Mouse (Mus musculus): Measurements from ENCODE around the gene Zfp292.

Zfp292 gene

DNA sequence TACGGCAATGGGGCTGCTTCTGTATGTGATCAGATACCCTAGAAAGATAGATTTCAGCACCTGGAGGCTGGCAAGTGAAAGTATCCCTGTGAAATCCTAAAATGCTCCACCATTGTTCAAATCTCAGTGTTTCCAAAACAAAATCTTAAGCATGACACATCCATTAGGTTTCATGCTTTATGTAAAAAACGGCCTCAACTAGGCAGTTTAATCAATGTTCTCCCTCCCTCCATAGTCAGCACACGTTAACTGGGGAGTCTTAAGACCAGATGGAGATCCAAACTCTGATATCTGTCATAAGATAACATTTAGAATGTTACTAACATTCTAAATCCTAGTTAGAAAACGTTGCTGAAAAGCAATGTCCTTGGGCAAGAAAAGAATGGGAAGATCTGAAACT lies 909 bp downstream of the Zfp292 start:
- DNase-seq: no peak

DNA sequence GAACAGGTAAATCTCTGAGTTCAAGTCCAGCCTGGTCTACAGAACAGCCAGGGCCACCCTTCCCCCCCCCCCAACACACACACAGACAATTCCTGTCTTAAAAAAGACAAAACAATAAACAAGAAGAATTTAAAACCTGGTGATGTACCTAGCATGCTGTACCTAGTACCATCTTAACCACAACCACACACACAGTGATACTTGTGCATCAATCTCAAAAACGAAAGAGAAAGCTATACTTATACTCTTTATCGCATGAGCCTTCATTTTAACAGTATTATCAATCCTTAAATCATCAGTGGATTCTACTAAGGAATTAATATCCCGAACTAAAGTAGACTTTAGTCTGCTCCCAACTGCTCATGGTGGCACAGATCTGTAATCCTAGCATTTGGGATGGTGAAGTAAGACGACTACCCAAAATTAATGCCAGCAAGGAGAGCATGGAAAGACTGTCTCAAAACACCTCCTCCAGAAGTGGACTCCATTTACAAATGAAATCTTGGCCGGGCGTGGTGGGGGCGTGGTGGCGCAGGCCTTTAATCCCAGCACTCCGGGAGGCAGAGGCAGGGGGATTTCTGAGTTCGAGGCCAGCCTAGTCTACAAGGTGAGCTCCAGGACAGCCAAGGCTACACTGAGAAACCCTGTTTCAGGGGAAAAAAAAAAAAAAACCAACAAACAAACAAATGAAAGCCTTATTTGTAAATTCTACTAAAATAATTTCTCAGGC lies 1.7 kb downstream of the Zfp292 start:
- no peak for DNase-seq

DNA sequence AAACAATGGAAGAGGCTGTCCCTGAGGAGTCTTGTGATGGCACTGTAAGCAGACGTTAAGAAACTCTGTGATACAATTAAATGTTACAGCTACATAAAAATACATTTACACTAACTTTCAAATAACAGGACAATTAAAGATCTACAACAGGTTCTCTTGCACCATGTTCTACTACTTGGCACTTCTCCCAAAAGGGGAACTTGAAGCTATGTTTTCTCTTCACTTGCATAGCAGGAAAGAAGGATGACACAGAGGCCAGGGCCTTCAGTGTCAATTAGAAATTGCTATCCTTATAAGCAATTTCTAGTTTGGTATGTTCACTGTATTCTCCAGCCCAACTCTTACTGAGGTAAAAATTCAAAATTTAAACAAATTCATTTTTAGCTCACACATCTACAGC lies 8.5 kb downstream of the Zfp292 start:
- no peak for DNase-seq

DNA sequence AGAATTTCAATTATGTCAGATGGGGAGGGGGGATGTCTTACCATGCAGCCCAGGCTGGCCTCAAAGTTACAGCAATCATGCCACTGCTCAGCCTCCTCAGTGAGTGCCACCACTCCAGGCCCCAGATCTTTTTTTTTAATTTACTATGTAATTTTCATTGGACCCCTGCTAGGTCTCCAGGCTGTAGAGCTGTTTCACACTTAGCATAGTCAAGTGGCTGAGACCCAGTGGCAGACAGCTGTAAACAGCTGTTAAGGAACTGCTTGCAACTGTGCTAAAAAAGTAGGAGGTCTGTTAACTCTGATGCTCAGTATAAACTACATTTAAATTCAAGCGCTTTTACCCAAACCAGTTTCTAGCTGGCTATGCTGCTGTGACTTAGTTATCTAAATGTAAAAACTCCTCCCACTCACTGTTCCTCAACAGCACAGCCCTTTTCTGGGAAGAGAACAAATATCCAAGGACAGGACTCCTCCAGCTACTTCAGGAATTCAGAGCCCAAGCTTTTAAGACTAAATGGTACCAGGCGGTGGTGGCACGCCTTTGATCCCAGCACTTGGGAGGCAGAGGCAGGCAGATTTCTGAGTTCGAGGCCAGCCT lies 9.8 kb downstream of the Zfp292 start:
- no peak for DNase-seq

DNA sequence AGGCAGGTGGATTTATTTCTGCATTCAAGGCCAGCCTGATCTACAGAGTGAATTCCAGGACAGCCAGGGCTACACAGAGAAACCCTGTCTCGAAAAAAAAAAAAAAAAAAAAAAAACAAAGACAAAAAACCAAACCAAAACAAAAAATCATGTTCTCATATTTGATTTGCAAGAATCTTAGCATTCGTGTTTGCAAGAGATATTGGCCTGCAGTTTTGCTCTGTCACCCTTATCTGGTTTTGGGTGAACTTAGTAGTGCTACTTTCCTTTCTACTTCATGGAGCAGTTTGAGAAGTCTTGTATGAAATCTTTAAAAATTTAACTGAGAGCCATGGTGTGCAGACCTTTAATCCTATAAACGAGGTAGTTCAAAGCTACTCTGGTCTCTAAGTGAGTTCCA lies 12.9 kb downstream of the Zfp292 start:
- no peak for DNase-seq

DNA sequence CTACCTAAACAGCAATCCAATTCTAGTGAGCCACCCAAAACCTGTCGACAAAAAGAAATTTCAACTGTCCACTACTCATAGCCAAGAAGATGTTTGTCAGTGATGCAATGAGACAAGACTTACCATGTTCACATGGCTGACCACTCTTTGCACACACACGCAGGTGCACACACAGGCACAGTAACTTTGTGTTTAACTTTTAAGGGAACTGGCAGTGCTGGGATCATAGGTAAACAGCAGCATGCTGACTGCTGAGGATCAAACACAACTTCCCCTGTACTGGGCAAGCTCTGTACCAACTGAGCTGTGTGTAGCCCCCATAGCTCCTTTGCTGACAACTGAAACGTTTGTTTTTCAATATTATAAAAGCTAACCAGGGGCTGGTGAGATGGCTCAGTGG lies 21.3 kb downstream of the Zfp292 start:
- no peak for DNase-seq

DNA sequence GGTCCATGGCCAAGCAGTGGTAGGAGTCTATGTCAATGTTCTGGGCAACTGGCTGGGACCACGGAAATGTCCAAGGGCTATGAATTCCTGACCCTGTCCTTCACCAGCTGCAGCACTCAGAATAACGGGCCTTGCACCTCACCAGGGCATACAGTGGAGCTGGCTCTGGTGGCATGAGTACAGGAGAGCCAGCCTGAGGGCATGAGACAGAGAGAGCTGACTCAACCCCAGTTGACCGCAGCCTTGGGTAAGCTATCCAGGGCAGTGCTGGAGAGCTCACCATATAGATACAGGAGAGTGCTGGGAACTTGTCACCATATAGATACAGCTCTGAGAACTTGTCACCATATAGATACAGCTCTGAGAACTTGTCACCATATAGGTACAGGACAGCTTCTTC lies 23.3 kb downstream of the Zfp292 start:
- DNase-seq: no peak

DNA sequence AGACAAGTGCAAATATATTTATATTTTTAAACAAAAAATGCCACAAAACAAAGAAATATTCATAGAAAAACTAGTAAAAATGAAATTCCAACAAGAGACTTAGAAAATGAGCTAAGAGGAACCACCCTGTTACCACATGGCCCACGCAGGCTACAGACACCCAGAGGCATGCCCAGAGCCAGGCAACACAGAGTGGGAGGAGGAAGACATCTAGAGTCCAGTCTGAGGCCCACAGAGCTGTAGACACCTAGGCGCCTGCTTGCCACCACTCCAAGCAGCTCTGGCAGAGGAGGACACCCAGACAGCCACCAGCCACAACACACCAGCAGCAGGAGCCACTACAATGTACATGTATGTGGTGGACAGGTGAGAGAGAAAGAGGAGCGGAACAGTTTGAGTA lies 23.9 kb downstream of the Zfp292 start:
- DNase-seq: no peak

DNA sequence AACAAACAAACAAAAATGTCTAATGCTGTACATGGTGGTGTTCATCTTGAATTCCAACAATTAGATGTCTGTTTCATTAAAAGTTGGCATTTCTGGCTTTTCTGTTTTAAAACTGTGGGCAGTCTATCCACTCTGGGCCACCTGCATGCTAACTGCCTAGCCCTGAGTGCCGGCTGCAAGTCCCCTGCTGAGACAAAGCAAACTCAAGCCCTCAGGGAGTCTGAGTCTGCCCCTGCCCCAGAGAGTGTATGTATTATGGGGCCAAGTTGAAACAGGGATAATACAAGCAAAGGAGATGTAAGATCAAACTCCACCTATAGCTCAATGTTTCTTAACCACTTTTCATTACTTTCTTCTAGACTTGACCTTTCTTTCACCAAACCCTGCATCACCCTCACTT lies 26.8 kb downstream of the Zfp292 start:
- no peak for DNase-seq

DNA sequence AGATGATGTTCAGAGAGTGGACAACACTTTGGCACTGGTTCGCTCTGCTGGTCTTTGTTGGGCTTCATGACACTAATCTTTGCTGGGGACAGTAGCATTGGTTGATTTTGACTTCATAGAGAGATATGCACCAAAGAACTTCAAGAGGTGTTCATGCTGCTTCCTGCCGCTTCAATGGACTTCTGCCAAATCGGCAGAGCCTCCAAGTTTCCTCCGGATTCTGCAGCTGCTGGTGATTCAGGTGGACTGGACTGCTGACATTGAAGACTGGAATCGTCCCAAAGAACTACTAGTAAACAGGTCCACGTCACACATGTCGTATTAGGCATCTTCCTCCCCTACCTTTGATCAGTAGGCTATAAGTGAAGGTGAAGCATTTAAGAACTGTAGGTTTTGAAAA lies 30.7 kb downstream of the Zfp292 start:
- DNase-seq: no peak

DNA sequence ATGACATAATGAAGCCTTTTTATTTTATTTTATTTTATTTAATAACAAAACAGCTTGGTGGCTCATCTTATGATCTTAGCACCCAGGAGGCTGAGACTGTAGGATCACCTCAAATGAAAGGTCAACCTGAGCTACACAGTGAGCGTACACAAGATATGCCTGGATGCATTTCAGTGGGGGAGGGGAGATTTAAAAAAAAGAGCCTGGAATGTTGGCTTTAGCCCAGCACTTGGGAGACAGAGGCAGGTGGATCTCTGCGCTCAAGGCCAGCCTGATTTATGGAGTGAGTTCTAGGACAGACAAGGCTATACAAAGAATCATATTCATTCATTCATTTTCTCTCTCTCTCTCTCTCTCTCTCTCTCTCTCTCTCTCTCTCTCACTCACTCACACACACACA lies 32.6 kb downstream of the Zfp292 start:
- no peak for DNase-seq

DNA sequence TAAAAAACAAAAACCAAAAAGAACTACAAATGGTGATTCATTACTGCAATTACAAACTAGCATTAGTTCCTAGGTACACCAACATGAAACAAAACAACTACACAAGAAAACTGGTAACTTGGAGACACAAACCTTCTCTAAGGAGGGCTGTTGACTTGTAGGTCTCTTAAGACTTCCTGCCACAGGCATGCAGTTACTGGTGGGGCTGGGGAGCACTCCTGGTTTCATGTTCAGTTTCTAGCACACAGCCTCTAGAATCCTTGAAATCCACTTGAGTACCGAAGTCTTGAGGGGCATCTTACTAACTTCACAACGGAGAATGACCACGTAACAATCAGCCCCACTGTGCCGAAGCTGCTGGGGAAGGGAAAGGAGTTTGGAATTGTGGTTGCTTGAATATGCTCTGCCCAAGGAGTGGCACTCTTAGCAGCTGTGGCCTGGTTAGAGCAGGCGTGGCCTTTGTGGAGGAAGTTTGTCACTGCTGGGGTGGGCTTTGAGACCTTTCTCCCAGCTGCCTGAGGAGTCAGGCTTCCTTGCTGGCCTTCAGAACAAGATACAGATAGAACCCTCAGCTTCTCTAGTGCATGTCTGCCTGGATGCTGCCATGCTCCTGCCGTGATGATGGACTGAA lies 35.0 kb downstream of the Zfp292 start:
- no peak for DNase-seq

DNA sequence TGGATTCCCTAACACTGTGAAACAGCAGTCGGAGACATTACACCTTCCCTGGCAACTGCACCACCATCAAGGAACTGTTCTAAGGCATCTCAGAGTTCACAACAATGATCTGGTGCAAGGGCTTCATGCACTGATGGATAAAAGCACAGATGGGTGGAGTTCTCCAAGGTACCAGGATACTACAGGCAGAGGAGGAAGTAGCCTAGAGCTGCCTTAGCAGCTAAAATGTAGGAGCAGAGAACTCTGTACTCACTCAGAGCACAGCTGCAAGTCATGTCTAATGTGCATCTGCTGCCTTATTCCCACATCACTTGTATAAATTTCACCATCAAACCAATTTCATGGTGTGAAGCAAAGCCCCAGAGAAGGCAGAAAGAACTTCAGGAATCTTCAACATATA lies 38.9 kb downstream of the Zfp292 start:
- no peak for DNase-seq

DNA sequence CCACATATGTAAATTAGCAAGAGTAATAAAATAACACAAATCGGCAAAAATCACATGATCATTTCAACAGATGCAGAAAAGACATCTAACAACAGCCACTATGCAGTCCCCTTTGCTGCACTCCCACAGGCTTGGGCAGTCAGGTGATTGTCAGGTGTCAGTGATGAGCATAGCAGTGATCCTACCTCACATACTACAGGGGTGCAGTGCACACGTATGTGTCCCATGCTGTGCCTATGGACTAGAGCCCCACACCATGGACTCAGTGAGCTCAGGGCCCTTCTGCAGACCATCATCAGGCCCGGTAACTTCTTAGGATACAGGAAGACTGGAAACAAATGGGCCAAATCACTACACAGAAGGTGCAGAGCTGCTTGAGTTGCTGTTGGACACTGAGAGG lies 39.9 kb downstream of the Zfp292 start:
- no peak for DNase-seq

DNA sequence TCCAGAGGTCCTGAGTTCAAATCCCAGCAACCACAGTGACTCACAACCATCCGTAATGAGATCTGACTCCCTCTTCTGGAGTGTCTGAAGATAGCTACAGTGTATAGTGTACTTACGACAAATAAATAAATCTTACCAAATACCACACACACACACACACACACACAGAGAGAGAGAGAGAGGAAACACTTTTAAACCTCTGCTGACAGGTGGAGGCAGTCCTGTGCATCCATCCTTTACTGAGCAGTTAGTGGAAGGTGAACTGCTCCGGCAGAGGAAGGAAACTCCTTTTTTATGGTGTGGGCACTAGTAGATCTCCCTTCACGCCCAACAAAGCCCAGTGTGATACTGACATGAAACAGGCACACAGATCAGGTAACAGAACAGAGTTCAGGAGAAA lies 51.3 kb downstream of the Zfp292 start:
- no peak for DNase-seq

DNA sequence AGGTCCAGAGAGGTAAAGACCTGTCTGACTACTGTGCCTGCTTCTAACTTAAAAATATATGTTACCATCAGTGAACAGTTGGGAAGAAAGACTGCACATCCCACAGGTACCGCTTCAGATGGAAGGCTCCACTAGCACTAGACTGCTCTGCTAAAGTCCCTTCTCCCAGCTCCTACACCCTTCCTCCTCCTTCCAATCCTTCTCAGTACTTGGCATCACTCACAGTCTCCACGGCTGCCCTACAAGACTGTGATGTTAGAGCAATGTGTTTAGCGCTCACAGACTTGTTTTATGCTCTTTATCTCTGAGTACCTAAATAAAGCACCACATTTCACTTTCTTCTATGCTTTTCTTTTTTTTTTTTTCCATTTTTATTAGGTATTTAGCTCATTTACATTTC lies 53.3 kb downstream of the Zfp292 start:
- DNase-seq: peak; percentile 29

DNA sequence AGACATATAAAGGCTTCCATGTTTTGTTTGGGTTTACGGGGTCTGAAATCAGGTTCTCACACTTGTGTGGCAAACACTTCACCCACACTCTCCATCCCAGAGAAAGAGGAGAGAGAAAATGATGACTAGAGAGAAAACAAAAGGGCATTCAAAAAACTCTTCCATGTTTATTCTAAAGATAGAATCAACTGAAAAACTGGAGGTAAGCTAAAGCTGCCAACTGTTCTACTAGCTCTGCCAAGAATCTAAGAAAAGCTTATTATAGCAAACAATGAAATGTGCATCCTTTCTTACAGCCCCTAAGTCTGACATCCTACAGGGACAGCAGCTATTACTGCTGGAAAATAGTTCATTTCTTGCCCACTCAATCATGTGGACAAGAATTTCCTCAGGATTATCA lies 58.9 kb downstream of the Zfp292 start:
- no peak for DNase-seq

DNA sequence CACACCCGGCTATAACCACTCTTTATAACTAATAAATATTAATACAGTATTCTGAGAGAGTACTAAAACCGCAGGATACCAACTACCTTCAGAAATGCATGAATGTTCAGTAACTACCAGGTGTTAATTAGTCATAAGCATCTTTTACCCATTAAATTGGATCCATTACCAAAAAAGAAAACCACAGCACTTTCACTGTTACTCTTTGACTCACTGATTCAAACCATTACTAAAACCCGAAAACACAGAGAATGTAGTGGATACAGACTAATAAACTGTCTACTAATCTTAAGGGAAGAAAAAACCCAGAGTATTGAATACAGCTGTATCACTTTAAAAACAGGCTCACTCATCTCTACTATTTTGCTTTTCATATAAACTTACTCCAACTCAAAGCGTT lies 62.9 kb downstream of the Zfp292 start:
- DNase-seq: no peak

DNA sequence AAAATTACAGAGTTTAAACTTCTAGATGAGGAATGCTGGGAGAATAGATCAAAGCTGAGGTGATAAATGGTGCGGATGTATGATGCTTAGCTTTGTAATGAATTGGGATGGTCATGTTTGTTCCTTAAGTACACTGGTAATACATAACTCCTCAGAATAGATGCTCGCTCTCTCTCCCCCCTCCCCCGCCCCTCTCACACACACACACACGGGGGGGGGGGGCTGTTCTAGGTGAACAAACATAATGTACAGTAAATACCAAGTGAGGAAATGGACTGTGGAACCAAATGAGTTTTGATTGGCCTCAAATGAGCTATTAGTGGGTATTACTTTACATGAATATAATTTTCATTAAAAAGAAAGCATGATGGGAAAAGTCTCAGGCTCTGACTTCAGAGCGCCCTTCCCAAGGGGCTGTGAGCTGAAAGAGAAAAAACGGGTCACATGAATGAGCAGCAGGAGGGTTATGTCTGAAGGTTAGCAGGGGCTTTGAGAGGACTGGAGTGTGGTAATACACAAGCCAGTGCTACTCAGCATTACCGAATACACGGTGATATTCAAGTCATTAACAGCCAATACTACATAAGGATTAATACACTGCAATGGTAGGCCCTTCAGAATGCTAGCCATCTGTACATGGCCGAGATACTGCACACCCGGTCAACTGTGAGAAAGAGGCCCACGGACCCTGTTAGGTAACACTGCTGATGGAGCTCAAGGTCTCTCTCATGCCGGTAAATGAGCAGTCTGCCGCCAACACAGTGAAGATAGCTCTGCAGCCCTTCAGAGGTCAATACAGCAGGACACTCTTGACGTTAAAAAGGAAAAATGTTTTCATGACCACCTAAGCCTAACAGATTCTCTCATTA lies 81.4 kb downstream of the Zfp292 start:
- no peak for DNase-seq

DNA sequence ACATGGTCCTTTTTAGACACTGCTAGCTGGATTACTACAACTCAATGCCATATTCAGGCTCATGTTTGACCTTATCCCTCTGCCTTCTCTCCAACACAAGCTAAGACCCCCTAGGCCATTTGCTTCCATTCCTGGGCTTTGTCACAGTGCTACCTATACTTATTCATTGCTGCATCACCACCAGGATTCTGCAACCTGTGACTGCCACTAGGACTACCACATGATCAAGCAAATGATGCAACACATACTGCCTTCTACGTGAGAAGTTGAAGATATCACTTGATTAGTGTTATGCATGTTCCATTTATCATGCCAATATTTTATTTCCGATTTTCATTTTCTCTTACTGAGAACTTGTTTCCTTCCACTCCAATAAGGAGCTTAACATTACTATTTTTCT lies 84.8 kb downstream of the Zfp292 start:
- no peak for DNase-seq

DNA sequence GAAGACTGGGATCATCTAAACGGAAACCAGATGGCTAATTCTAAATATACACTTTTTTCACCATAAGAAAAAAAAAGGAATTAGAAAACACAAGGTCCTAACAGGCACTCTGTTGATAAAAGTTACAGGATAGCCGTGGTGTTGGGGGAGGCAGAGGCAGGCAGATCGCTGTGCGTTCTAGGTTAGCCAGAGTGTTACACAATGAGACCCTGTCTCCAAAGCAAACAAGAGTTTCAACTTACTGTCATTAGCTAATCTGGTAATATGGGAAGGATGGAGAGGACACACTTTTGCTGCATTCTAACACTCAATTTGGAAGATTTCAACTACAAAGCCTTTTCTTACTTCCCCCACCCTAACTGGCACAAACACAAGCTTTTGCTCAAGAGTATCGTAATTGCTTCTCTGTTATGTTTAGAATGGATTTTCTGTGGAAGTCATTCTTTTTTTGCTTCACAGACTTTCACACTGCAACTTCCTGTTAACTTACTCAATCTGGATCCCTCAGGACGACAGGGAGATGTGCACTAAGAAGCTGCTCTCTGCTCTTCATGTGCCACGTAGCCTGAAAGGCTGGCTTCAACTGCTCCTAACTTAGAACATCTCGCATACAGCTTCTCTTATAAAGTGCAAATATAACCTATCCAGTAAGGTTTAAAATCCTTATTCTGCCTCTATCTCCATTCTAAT lies 85.3 kb downstream of the Zfp292 start:
- no peak for DNase-seq

DNA sequence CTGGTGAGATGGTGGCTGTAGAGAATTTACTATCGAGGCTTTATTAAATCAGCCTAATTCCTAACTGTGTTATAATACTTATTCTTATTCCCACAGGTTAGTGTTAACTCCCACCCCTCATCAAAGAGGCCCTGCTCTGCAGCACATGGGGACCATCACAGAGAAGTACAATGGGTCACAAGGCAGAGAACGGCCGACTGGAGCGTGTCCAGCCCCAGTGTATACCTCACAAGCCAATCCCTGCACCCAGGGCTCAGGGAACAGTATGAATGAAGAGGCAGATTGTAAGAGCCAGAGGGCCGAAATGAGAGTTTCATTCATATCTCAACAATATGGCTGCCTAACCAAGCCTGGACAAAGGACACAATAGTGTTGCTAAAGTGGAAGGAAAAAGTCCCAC lies 86.5 kb downstream of the Zfp292 start:
- DNase-seq: no peak

DNA sequence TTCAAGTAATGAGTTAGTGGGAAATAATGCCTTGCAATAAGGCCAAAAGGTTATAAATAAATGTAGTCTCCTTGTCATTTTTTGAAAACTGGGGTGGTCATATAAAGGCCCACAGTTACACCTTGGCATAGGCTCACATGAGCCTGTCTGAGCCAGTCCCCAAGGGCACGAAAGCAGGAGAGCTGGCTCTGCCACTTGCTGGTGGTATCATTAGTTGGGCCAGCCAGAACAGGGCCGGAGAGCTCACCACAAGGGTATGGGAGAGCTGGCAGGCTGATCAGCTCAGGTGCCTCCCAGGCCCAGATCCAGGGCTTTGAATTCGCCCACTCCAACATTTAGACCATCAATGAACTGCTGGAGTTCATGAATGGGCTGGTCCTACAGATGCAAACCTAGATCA lies 96.3 kb downstream of the Zfp292 start:
- DNase-seq: no peak

Data from right cerebral cortex, adult 18-20 months (tissue).